Mouse (Mus musculus) adrenal gland, adult 8-10 months (tissue): ENCODE data around the gene Ifnar2. TPM values are rescaled to one million over a fixed set of nuclear protein-coding genes. Genes with fewer than 3 reads are reported as not detected.

Experiments used
- DNase-seq: peaks from one replicate; pipeline ENCODE4 v3.0.0; 2022
- total RNA-seq, 4 experiments: library from RNA; stranded (reverse); gene quantifications; 2 replicates each; pipeline ENCODE4 v1.2.4; 2022

The Ifnar2 gene
- 100 to 1,000 TPM in 1 of 4 experiments, 10 to 100 TPM in 3; 83.7 to 103 (median 95.8) TPM for total RNA-seq

DNA sequence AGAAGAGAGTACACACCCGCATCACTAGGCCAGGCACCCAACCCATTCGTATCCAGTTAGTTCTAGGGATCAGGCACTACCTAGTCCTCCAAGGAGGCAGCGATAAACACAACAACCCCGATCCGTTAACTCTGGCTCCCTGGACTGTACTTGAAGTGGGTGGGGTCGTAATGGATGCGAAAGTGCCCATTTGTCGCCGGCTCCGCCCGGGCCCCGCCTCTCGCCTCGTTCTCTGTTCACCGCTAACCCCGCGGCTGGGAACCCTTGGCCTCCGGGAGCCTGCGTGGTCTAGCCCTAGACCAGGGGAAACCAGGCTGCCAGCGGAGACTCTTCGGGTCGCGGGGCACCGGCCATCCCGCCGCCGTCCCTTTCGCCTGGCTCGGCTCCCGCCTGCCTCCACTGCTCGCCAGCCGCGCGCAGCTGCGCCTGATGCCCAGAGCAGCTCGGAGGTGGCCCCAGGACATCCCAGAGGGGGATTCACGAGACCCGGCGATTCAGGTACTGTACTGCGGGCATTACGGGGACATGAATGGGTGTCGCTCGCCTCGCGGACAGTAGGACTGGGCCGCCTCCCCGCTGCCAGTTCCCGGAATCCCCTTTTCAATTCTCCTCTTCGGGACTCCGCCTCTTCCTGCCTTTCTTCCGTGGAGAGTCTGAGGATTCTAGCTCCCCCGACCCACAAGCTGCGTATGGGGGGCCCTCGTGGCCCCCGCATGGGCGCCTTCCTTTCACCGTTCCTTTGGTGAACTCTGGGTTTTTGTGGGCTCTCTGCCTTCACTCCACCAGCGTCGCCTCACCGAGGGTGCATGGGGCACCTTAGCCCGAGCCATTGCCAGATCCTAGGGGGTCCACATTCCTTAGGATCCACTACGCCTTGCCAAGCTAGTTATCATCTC is at the start of gene Ifnar2:
Ifnar2 (plus strand) TSS at position 207 of the 896 bp plus-strand sequence.
- peak; percentile 84 for DNase-seq

DNA sequence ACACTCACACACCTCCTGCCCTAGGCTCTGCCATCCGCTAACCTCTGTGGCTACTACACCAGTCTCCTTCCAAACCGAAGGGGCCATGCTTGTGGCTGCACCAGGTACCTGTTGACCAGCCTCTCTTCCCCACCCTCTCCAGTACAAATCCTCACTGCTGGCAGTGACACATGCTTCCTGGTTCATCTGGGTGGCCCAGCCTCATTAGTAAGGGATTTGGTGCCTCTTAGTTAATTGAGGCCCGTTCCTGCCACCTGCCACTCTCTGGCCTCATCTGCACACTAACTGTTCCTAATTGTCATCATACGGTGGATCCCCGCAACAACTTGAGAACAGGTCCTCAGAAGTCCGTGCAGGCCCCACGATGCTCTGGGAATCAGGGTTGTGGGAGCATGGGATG is 45.0 kb upstream of the Ifnar2 start:
- no peak for DNase-seq

DNA sequence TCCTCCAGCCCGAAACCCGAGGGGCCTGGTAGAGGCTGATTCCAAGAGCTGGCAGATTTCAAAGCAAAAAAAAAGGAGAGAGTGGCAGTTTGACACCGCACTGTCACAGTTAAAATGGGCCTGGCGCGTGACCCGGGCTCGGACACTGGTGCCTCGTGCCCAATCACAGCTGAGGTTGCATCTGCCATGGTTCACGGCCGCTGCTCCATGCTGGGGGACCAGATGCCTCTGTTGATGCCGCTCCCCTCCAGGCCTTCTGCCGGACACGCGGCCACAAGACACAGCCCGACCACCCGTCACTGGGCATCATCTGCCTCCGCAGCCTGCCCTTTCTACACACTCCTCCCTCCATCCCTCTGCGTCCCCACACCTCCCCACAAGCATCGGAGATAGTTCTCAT is 43.7 kb upstream of the Ifnar2 start:
- DNase-seq = no peak

DNA sequence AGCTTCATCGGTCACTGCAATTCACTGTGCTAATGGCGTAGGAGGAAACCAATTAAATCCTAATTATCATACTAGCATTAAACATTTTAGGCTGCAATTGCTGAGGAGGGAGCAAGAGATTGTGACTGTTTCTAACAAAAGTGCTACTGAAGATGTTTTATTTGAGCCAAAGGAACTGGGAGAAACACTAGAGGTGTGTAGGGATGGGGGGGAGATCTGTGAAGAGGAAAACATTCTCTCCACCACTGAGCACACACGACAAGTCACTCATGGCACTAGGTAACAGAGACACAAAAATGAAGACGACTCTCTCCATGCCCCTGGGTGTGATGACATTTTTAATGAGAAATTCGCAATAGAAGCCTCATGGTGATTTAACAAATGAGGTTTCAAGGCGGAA is 42.1 kb upstream of the Ifnar2 start:
- DNase-seq = no peak

DNA sequence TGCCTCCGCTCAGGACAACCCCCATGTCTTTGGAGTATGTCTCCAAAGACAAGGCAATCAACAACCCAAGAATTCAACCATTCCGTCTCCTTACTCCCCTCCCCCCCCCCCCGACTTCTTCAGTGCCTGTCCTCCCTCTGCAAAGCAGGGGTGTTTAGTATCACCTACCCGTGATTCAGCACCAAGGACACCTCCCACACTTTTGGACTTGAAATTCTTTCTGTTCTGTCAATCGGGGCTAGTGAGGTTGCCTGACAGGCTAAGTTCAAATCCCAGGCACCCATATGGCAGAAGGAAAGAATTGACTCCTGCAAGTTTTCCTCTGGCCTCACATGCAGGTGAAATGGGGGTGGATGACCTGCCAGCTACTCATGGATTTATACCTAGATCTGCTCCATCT is 41.4 kb upstream of the Ifnar2 start:
- DNase-seq = no peak

DNA sequence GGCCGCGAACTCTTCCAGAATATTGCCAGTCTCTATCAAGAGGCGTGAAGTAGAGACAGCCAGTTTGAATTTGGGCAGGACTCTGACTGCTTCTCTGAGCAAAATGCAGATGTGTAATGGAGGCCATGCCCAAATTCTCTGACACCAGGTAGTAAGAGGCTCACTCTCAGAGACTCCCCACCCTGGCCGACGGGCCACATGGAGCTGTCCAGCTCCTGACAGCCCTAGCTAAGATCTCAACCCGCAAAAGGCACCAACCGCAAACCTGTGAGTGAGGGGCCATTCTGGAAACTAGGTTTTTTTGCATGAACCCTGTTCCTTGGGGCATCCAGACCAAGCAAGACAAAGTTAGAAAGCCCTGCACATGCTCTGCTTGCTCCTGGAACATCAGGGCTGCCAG is 39.7 kb upstream of the Ifnar2 start:
- no peak for DNase-seq

DNA sequence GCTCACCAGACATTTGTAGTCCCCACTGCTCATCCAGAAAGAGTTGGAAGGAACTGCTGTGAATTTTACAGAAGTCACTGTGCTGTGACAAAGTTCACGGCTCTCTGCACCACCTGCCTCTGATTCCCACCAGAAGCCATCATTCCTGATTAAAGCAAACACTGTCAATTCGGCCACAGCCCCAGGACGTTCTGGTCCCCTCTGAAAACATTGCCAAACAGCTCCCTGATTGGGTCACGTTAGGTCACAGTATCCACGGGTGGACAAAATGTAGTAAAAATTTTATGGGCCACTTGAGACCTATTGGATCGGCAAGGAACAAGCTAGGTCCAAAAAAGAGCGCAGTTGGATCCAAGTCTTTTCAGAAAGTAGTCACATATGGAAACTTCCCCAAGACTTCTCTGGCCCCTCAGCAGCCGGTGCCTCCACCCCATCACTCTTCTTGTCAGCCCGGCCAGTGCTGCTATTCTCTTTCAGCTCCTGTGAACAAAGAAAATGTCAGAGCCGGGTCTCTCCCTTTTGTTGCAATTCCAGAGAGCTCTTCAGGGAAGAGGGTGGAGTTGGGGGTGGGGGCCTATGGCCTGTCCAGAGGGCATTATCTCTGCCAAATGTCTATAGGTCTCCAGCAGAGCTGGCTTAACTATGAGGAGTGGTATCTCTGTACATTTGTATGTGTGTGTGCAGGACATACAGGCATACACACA is 38.2 kb upstream of the Ifnar2 start:
- DNase-seq = no peak

DNA sequence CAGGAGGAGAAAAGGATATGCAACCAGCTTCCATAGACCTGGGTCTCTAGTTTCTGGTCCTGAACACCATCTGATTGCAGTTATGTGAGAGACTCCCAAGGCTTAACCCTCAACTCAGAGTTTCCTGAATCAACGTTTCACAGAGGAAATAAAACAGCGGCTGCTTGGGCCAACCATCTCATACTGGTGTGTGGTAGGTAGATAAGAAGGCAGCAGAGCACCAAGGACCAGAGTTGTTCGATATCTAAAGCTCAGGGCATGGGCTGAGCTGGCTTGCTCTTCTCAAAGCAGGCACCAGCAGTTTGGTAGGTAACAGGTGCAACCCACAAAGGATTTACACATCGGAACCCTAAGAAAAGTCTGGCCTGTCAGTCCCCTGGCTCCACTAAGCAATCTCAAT is 35.8 kb upstream of the Ifnar2 start:
- no peak for DNase-seq

DNA sequence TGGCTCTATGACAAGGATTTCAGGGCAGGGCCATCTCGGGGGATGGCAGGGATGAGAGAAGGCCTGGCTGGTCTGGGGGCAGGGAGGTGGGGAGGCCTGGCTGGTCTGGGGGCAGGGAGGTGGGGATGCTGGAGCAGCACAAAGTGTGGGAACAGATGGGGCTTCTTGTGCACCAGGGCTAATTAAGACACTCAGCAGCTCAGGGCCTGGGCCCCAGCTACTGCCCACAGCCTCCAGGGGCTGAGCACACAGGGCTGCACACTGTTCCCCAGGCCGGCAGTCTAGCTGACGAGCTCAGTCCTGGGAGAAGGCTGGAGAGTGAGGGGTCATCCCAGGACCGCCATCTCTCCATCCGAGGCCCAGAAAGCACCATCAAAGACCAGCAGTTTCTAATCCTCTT is 35.1 kb upstream of the Ifnar2 start:
- no peak for DNase-seq

DNA sequence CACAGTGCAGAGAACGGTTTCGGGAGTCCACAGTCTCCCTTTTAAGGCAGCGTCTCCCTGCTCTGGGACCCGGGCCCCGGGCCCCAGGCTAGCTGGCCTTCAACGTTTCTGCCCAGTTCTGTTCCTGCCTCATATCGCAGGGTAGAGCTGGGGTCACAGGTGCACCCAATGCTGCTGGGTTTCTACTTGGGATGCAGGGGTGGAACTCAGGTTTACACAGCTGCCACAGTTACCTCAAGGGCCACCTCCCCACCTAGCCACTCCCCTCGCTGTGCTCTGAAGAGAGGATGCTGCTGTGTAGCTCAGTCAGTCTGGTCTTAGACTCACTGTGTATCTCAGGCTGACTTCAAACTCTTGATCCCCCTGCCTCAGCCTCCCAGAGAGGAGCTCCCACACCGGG is 26.1 kb upstream of the Ifnar2 start:
- DNase-seq = no peak

DNA sequence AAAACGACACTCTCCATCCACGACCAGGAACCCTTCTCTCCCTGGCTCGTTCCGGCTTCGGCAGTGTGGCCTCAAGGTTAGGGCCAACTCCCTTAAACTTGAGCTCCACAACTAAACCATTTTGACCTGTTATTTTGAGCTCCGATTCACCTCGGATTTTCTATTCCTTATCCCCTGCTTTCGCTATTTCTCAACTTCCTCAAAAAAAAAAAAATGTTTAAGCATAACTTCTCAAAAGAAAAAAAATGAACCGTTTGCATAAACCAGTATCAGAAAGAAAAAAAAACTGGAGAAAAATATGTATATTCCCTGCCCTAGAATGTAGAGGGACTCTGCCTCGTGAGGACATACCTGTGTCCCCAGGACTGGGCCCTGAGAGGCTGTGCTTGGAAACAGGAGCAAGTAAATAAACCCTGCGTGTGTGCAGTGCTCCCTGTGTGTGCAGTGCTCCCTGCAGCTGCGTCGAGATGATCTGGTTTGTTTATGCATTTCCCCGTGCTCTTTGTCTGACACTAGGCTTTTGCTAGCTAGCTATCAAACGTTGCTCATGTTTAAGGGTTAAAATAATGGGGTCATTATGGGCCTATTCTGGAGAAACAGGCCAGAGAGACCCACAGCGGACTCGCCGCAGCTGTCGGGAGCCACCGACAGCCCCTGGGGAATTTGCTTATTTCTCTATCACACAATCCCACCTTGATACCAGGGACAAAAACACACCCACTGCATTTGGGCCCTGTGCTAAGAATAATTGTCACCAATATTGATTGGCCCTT is 24.9 kb upstream of the Ifnar2 start:
- DNase-seq = no peak

DNA sequence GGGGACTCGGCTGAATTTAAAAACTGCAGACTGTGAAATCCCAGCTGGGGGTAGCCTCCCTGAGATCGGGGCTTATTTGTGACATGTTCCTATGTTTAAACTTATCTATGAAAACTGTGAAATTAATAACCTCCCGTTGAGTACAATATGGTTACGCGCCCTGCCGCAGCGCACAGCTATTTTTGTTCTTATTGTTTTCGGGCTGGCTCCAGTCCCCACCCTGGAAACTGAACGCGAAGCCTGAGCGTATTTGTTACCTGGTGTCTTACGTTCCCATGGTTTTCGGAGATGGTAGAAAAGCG is 24.4 kb upstream of the Ifnar2 start:
- no peak for DNase-seq

DNA sequence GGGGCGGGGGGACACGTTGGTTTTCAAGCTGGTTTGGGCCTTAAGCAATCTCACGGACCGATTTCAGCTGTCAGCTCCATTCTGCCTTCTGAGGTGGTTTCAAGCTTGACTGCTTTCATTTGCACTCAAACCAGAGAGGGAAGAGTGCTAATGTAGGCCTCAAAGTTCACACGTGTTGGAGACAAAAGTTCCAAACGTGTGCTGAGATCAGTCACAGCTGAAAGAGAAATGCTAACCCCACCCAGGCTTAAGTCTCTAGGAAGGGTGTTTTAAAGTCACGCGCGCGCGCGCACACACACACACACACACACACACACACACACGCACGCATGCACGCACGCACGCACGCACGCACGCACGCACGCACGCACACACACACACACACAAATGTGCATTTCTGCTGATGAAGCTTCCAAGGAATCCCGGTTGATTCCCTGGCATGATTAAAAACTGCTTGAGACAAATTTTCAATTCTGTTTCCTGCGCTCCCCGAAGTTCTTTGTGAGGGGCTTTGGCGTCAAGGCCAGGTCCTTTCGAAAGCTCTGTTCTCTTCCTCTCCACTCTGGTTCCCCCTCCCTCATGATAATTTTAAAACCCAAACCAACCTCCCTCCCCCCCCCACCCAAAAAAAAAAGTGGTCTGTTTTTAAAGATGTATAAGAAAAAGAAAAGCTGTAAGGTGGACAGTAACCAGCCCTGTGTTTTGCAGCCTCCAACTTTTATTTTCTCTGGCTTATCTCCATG is 23.8 kb upstream of the Ifnar2 start:
- DNase-seq = no peak

DNA sequence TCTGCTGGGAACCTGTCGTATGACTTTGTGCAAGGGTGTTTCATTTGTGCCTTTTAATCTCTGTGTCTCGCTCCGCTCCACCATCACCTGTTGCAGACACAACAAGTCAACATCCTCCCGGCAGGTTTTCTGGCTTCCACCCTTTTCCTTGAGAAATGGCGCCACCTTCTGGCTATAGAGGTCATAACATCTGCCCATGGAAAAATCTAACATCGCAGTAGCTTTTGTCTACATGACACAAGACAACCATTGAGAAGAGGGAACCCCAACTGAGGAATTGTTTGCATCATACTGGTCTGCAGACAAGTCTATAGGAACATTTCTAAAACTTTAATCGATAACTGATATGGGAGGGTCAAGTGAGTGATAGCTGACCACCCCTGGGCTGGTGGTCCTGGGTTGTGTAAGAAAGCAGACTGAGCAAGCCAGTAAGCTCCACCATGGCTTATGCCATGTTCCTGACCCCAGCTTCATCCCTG is 20.5 kb upstream of the Ifnar2 start:
- no peak for DNase-seq

DNA sequence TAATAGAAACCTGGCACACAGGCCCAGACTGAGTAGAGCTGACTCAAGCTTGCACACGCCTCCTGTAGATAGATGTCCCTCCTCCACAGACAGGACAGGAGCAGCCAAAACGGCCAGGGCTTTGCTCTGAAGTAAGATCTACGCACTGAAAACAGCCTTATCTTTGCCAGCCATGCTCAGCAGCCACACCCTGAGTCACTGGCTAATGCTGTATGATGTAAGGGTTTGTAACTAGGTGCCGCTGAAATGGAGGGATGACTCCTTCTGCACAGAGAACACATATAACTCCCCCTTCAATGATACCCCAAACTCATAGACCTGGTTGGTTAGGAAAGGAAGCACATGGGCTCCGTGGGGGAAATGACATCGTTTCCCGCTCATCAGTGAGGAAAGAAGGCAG is 19.8 kb upstream of the Ifnar2 start:
- DNase-seq = no peak

DNA sequence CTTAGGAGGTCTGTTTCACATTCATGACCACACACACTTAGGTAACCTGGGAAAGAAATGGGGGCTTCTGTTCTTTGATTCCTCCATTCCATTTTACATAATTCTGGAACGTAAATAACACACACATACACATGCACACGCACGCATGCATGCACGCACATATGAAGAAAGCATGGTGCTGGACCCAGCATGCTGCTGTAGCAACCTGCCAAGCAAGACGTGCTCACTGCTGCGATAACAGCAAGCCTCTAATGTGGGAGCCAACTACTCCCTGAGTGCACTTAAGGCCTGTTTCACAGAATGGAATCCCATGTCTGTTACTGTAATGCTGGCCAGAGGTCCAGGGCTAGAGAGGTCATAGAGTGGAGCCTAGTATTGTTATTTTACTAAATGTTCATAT is 19.4 kb upstream of the Ifnar2 start:
- no peak for DNase-seq

DNA sequence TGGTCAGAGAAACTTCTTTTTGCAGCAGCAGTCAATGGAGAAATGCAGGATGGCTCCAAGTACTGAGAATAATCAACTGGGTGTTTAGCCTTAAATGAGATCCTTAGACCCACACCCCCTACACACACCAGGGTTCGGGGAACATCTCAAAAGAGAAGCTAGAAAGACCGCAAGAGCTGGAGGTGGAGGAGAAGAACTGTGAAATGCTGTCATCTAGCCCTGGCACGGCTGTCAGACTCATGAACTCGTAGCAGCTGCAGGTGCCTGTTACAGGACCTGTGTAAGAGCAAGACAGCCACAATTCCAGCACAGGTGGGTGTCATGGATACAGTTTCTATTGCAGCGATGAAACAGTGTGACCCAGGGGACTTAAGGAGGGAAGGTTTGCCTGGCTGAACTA is 18.9 kb upstream of the Ifnar2 start:
- DNase-seq = no peak

DNA sequence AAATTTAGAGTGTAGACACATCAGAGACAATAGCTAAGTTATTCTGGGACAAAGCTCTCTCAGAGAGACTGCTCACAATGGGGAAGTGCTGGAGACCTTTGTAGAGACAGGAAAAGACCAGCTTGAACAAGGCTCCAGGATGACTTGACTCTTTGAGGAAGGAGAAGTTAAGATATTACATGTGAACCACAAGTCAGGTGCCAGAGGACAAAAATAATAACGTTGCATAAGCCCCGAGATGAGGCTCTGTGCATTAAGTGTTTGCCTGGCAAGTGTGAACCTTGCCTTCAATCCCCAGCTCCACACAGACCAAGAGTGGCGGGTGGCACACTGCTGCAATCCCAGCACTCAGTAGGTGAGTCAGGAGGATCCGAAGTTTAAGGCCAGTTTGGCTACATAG is 18.0 kb upstream of the Ifnar2 start:
- DNase-seq = no peak

DNA sequence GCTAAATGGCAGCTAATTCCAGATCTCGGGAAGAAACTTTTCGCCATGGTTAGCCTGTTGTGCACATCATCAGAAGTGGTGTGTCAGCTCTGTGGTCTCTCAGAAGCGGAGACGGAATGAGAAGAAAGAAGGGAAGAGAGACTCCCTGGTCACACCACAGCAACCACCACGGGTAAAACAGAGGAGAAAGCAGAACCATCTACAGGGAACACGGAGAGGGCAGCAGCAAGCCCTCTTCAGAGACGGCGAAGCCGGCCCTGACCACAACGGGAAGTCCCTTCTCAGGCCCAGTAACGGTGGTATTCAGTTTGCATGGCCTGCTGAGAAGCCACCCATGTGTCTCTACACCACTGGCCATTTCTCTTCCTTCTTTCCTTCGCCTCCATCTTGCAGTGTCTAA is 17.4 kb upstream of the Ifnar2 start:
- DNase-seq = no peak

DNA sequence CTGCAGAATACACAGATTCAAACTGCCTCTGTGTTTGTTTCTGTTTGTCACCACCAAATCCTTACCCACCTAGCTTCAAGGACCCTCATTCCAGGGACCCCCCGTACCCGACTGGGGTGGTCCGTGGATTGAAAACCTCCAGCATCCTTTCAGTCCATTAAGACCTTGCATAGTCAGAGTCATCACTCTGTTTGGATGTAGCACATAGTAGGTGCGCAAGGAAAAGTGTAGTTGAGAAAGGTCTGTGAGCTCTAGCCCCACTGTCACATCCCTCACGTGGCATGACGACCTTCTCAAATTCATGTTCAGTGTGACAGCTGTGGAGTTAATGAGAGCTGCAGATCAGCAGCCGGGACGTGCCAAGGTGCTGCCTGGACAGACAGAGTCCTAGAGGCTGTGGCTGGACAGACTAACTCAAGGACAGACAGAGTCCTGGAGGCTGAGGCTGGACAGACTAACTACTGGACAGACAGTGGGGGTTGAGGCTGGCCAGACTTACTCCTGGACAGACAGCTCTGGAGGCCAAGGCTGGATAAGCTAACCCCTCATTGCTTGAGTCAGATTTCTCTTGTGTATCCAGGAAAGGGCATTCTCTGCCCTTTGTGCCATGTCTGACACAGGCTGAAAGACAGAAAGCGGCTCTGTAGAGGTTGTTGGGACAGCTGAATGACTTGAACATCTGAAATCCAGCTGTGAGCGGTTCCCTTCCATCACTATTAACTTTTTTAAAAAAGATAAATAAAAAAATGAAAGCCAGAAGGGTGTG is 15.6 kb upstream of the Ifnar2 start:
- peak; percentile 62 for DNase-seq

DNA sequence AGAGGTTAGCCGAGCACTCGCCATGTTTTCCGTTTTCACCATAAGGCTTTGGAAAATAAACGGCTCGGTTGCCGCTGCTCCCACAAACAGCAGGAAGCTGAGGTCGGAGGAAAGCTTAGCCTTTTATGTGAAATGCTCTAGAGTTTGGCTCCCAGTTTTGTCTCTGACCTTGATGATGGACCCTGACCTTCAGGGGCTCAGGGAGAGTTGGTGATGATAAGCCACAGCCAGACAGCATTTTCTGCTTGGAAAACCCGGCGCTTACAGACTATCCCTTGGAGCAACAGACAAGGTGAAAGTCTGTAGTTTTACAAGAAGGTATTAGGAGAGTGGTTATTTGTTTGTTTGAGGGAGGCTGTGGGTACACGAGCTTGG is 15.1 kb upstream of the Ifnar2 start:
- DNase-seq = peak; percentile 76

DNA sequence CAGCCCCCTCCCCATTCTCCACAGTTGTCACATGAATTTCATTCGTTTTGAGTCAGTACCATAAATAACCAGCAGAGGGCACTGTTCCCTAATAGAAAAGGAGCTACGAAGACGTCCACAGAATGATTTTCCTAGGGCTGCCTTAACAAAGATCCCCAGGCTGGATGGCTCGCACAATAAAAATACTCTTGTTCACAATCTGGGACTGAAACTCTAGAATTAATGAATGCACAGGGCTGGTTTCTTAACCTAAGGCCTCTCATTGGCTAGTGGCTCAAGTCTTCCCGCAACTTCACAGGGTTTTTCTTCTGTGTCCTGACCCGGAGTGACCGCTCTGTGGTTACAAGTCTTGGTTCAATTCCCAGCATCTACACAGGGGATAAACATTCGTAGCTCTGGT is 14.0 kb upstream of the Ifnar2 start:
- DNase-seq = no peak
